Mouse (Mus musculus): ENCODE data around the gene Aig1. TPM values are rescaled to one million over a fixed set of nuclear protein-coding genes. Genes with fewer than 3 reads are reported as not detected.

The Aig1 gene
- polyA plus RNA-seq, 1 experiment from 2014 or later = 11.2 TPM

- Histone ChIP-seq H3K4me3 (no peak overlapping the region), H3K27me3 (ENCODE audit: low read depth, poor library complexity, severe bottlenecking) (peaks cover 72% of the 10 kb centered on the region), H3K9me3 (replicated peaks) (no peaks in the 10 kb centered on the region), H3K4me1 (peaks cover 18% of the 10 kb centered on the region), H3K36me3 (no peaks in the 10 kb centered on the region), H3K27ac (no peak overlapping the region)
- WGBS = 24% methylated on average over 6 of the region's 6 CpGs
- DNase-seq (ENCODE audit: low spot score) = no peak
These were observed 166.1 kb downstream of the Aig1 start for GRCm38 (mm10) chr10:13702688-13703087.

DNA sequence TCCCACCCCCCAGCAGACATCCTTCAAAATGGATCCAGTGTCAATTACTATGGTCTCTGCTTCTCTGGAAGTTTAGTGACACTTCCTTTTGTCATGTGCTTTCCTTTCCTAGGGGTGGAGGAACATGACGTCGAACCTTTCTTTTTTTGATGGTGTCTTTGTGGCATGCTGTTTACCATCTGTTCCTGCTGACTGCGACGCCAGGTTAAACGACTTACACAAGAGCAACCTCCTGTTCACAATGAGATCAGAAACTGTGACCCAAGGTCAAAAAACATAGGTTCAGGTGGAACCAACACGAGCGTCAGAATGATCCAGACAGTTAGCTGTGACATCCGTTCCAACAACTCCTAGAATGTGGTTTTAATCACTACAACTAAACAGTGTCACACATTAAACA lies 166.7 kb downstream of the Aig1 start:
- H3K36me3 ChIP-seq = no peaks in the 10 kb centered on the region
- H3K9me3 ChIP-seq (replicated peaks) = no peaks in the 10 kb centered on the region
- 29% methylated on average over 8 of the region's 8 CpGs for WGBS
- H3K4me3 ChIP-seq = no peak overlapping the region
- H3K4me1 ChIP-seq = peaks cover 14% of the 10 kb centered on the region
- peaks cover 67% of the 10 kb centered on the region for H3K27me3 ChIP-seq (ENCODE audit: low read depth, poor library complexity, severe bottlenecking)
- no peak for DNase-seq (ENCODE audit: low spot score)
- H3K27ac ChIP-seq = no peak overlapping the region

DNA sequence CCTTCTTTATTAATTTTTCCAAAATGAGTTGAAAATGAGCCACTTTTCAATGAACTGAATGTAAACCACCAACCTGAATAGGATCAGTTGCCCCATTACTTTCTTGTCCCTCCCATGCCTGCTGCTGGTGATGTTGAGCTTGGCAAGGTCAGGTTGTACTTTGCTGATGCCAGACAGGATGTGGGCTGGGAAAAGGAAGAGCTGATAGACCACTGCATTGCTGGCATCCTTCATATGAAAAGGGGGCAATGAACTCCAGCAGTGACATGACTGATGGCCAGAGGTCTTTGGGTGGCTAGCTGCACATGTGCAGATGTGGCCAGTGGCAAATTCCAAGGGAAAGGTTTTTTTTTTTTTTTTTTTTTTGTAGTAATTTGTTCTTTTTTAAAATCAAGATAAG lies 172.5 kb downstream of the Aig1 start:
- DNase-seq (ENCODE audit: low spot score) = no peak
- Histone ChIP-seq H3K4me1 (peaks cover 5% of the 10 kb centered on the region; the same call in 1 of the 2 replicates), H3K4me3 (no peak overlapping the region), H3K36me3 (no peaks in the 10 kb centered on the region), H3K9me3 (replicated peaks) (no peaks in the 10 kb centered on the region), H3K27ac (no peak overlapping the region), H3K27me3 (ENCODE audit: low read depth, poor library complexity, severe bottlenecking) (peaks cover 33% of the 10 kb centered on the region; the same call in 1 of the 2 replicates)

GRCm38 (mm10) chr10:13693276-13693675 lies 175.5 kb downstream of the Aig1 start:
- Histone ChIP-seq H3K27ac (no peak overlapping the region), H3K4me3 (no peak overlapping the region), H3K27me3 (ENCODE audit: low read depth, poor library complexity, severe bottlenecking) (peaks cover 11% of the 10 kb centered on the region; the same call in 1 of the 2 replicates), H3K4me1 (peaks cover 5% of the 10 kb centered on the region; the same call in 1 of the 2 replicates), H3K36me3 (no peaks in the 10 kb centered on the region), H3K9me3 (replicated peaks) (no peaks in the 10 kb centered on the region)
- DNase-seq (ENCODE audit: low spot score) = no peak
- WGBS = 89% methylated on average over 4 of the region's 4 CpGs

DNA sequence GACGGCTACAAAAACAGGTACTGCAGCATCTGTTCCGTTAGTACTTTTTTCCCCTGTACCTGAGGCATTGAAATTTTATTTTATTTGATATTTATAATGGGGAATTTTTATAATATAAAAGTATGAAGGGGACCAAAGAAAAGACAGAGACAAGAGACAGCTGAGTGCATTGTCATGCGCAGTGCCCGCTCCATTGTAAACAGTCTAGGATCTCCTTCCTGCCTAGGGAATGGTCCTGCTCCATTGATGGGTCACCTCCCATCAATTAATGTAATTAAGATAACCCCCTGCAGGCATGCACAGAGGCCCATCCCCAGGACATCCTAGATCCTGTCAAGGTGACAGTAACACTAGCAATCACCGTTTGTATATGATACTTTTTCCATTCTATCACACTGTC lies 178.0 kb downstream of the Aig1 start:
- no peak for DNase-seq (ENCODE audit: low spot score)
- Histone ChIP-seq H3K4me3 (no peak overlapping the region), H3K36me3 (no peaks in the 10 kb centered on the region), H3K4me1 (peaks cover 5% of the 10 kb centered on the region; the same call in 1 of the 2 replicates), H3K27me3 (ENCODE audit: low read depth, poor library complexity, severe bottlenecking) (peaks cover 6% of the 10 kb centered on the region; the same call in 1 of the 2 replicates), H3K9me3 (replicated peaks) (no peaks in the 10 kb centered on the region), H3K27ac (no peak overlapping the region)
- 91% methylated on average over 5 of the region's 5 CpGs for WGBS

DNA sequence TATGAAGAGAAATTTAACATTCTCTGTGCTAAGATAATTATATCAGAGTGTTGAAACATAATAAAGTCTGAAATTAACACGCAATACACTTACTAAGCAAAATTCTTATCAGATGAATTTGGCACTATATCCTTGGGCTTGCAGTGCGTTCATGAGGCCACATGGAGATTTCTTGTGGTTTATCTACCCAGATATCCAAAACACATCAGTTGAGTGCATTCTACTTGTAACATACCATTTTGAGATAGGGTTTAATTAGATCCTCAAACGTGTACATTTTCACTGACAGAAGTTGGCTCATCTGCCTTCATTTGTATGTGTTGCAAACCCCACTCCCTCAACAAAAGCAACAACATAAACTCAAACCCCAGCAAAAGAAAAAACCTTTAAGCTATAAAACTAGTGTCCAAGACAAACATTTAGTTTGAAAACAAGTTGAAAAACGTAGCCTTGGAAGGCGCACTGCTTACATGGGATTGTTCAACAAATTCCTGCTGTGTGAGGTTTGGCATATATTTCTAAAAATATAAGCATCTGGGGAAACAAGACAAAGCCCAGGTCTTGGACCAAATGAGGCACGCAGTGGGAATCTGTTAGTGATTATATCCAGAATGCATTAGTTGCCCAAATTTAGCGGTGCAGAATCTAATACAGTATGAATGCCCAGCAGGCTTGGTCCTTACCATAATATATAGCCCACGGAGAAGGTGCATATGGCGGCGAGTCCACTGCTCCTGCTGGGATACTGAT lies 178.8 kb downstream of the Aig1 start:
- Histone ChIP-seq H3K36me3 (no peaks in the 10 kb centered on the region), H3K4me1 (peaks cover 5% of the 10 kb centered on the region; the same call in 1 of the 2 replicates), H3K27me3 (ENCODE audit: low read depth, poor library complexity, severe bottlenecking) (peaks cover 2% of the 10 kb centered on the region; the same call in 1 of the 2 replicates), H3K27ac (no peak overlapping the region), H3K4me3 (no peak overlapping the region), H3K9me3 (replicated peaks) (no peaks in the 10 kb centered on the region)
- WGBS = 93% methylated on average over 10 of the region's 10 CpGs
- no peak for DNase-seq (ENCODE audit: low spot score)

DNA sequence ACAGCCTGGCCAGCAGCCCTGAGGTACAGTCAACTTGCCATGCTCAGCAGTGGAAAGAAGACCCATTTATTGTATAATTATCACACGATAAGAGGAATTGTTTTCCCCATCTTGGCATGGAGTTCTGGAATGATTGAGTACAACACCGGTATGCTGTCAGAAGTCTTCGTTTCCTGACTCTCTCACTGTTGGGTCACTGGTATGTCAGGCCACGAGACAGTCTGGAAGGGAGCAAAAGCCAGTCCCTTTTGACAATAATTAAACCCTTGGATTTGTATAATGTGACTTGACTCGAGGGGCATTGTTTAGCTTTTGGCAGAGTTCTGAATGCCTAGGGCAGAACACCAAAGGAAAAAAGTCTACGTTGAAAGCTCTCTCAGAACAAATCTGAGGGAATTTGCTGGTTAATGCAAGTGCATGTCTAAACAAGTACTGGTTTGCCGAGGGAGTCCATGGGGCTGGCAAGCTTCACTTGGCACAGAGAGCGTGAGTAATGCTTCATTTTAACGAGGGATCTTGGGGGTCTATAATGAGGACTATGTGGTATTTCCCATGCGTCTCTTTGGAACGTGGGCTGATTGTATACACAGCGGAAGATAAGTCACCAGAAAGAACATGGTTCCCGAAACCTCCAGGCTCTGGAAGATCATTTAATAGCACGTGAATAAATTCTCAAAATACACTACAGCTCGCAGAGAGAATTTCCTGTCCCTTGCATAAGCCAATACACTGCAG lies 180.2 kb downstream of the Aig1 start:
- 76% methylated on average over 15 of the region's 15 CpGs for WGBS
- no peaks in the 10 kb centered on the region for H3K4me1 ChIP-seq
- no peaks in the 10 kb centered on the region for H3K27me3 ChIP-seq (ENCODE audit: low read depth, poor library complexity, severe bottlenecking)
- DNase-seq (ENCODE audit: low spot score) = no peak
- no peak overlapping the region for H3K27ac ChIP-seq
- H3K4me3 ChIP-seq = no peak overlapping the region
- H3K9me3 ChIP-seq (replicated peaks) = no peaks in the 10 kb centered on the region
- H3K36me3 ChIP-seq = no peaks in the 10 kb centered on the region

- Histone ChIP-seq H3K4me1 (no peaks in the 10 kb centered on the region), H3K4me3 (no peak overlapping the region), H3K9me3 (replicated peaks) (no peaks in the 10 kb centered on the region), H3K27me3 (ENCODE audit: low read depth, poor library complexity, severe bottlenecking) (no peaks in the 10 kb centered on the region), H3K27ac (no peak overlapping the region), H3K36me3 (no peaks in the 10 kb centered on the region)
- 91% methylated on average over 8 of the region's 8 CpGs for WGBS
- no peak for DNase-seq (ENCODE audit: low spot score)
These were observed 181.5 kb downstream of the Aig1 start for GRCm38 (mm10) chr10:13687182-13687810.

GRCm38 (mm10) chr10:13686127-13686526 lies 182.7 kb downstream of the Aig1 start:
- no peaks in the 10 kb centered on the region for H3K9me3 ChIP-seq (replicated peaks)
- no peaks in the 10 kb centered on the region for H3K36me3 ChIP-seq
- H3K27me3 ChIP-seq (ENCODE audit: low read depth, poor library complexity, severe bottlenecking) = no peaks in the 10 kb centered on the region
- no peaks in the 10 kb centered on the region for H3K4me1 ChIP-seq
- H3K27ac ChIP-seq = no peak overlapping the region
- no peak for DNase-seq (ENCODE audit: low spot score)
- 79% methylated on average over 5 of the region's 5 CpGs for WGBS
- H3K4me3 ChIP-seq = no peak overlapping the region

DNA sequence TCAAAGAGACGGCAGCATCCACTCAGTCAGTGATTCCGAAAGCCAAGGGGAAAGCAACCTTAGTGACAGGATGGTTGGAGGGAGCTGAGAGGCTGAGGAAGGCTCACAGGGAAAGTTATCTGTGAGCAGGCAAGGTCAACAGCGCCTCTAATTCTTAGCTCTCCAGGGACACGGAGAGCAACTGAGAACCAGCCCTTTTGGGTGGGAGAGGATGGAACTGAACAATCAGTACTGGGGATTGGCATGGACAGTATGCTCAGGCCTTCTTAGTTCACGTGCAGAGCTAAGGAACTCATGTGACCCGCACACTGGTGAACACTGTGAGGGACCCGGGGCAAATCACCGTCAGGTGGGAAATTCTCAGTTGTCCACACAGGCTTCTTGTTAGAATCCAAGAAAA lies 183.4 kb downstream of the Aig1 start:
- Histone ChIP-seq H3K9me3 (replicated peaks) (no peaks in the 10 kb centered on the region), H3K4me1 (no peaks in the 10 kb centered on the region), H3K27me3 (ENCODE audit: low read depth, poor library complexity, severe bottlenecking) (no peaks in the 10 kb centered on the region), H3K4me3 (no peak overlapping the region), H3K27ac (no peak overlapping the region), H3K36me3 (no peaks in the 10 kb centered on the region)
- no peak for DNase-seq (ENCODE audit: low spot score)
- WGBS = 90% methylated on average over 8 of the region's 8 CpGs

- H3K27ac ChIP-seq = no peak overlapping the region
- no peaks in the 10 kb centered on the region for H3K36me3 ChIP-seq
- no peaks in the 10 kb centered on the region for H3K9me3 ChIP-seq (replicated peaks)
- H3K4me3 ChIP-seq = no peak overlapping the region
- no peaks in the 10 kb centered on the region for H3K4me1 ChIP-seq
- no peak for DNase-seq (ENCODE audit: low spot score)
- H3K27me3 ChIP-seq (ENCODE audit: low read depth, poor library complexity, severe bottlenecking) = no peaks in the 10 kb centered on the region
These were observed 184.3 kb downstream of the Aig1 start for GRCm38 (mm10) chr10:13684452-13684851.

DNA sequence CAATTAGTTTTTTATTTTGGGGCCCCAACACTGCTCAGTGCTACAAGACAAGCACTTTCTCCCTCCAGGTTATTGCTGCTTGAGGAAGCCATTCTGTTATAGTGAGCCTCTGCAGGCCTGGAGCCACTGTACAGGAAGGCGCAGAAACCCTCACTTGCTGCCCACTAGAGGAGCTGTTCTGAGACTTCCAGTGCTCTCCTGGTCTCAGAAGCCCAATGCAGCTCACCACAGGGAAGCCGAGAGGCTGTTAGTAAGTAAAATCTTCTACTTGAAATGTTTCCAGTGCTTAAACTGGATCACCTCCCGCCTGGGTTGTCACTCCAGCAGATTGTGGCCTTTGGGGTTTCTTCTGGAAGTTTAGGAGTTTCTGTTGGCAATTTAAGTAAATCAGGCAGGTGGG lies 186.2 kb downstream of the Aig1 start:
- 65% methylated on average over 3 of the region's 3 CpGs for WGBS
- DNase-seq (ENCODE audit: low spot score) = no peak
- H3K4me1 ChIP-seq = no peaks in the 10 kb centered on the region
- no peaks in the 10 kb centered on the region for H3K9me3 ChIP-seq (replicated peaks)
- H3K4me3 ChIP-seq = no peak overlapping the region
- H3K36me3 ChIP-seq = no peaks in the 10 kb centered on the region
- H3K27me3 ChIP-seq (ENCODE audit: low read depth, poor library complexity, severe bottlenecking) = no peaks in the 10 kb centered on the region
- H3K27ac ChIP-seq = no peak overlapping the region

DNA sequence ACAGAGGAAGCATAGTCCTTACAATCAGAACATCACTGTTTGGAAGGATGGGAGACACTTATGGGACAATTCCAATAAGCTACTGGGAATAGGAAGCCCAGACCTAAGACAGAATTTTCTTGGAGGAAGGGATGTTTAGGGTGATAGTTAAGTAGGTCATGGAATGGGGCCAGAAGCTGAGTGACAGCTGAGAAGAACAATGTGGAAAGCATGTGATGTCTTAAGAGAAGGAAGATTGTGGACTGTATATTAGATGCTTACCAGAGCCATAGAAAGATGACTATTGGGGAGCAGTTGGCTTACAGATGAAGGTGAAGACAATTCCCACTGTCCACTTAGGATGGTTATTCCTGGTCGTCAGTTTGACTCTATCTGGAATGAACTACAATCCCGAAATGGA lies 191.3 kb downstream of the Aig1 start:
- no peak overlapping the region for H3K27ac ChIP-seq
- 90% methylated on average over 2 of the region's 2 CpGs for WGBS
- no peaks in the 10 kb centered on the region for H3K36me3 ChIP-seq
- no peaks in the 10 kb centered on the region for H3K27me3 ChIP-seq (ENCODE audit: low read depth, poor library complexity, severe bottlenecking)
- no peaks in the 10 kb centered on the region for H3K4me1 ChIP-seq
- DNase-seq (ENCODE audit: low spot score) = no peak
- no peaks in the 10 kb centered on the region for H3K9me3 ChIP-seq (replicated peaks)
- no peak overlapping the region for H3K4me3 ChIP-seq

Measured in limb, embryonic 10.5 days (tissue).